Mouse (Mus musculus) thymus, postnatal 10 days (tissue): Measurements from ENCODE around the gene Dmkn.

Source experiments
- DNase-seq, 2 experiments: peaks; one replicate each; pipeline ENCODE4 v3.0.0; 2021; ENCODE audit warnings: low spot score in 2 of 2

Gene Dmkn

DNA sequence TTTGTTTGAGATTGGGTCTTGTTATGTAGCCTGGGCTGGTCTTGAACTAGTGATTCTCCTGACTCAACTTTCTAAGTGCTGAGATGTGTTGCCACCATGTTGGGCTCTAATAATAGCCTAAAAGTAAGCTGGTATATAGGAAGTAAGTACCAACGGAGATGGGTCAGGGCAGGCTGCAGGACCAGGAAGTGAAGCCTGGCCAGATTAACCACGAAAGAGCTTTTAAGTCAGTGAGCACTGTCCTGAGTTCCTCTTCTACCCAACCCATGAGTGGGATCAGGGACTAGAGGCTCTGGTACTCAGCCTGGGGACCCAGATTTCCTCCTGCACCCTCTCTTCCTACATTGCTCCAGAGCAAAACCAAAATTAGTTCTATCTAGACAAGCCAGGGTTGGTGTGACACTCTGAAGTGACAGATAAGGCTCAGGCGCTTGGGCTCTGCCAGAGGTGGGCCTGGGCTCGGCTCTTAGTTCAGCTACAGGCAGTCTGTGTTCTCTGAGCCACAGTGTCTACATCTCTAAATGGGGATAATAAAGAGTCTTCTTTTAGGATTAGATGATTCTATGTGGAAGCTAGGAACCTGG lies 1.7 kb upstream of the Dmkn start:
- DNase-seq = no peak

DNA sequence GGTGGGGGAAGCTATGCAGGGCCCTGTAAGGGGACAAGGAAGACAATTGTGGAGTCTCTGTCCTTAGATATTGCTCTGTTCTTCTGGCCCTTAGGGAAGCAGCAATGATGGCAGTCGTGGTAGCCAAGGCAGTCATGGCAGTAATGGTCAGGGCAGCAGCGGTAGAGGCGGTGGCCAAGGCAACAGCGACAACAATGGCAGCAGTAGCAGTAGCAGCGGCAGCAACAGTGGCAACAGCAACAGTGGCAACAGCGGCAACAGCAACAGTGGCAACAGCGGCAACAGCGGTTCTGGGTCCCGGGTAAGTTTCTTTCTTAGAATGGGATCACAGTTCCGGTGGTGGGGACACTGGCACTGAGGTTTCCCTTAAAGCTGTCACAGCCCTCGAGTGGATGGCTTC lies 1.6 kb downstream of the Dmkn start:
- no peak for DNase-seq

DNA sequence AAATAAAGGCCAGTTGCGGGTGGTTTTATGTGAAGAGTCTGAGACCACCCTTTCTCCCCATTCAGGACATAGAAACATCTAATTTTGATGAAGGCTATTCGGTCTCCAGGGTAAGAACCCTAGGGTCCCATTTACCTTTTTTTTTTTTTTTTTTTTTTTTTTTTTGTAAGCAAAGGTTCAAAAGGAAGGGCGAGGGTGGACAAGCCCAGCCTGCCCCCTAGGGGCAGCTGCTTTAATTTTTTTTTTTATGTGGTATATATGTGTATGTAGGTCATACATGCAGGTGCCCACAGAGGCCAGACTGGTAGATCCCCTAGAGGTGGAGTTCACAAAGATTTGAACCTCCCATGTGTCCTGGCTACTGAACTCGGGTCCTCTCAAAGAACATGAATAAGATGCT lies 2.9 kb downstream of the Dmkn start:
- no peak for DNase-seq

DNA sequence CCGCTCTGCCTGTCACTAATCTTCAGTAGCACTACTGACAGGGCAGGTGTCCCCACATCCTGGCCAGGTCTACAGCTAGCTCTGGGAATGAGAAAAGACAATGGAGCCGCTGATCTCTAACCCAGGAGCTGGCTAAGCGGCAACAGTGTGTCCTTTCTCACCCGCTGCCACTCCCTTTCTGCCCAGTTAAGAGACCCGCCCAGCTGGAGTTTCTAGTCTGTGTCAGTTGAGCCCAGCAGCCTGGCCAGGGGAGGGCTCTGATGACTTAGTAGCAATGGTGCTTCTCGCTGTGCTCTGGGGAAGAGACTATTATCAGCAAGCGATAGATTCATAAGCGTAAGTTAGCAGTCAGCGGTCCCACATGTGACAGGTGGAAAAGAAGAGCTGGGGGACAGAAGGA lies 5.7 kb downstream of the Dmkn start:
- DNase-seq = no peak

DNA sequence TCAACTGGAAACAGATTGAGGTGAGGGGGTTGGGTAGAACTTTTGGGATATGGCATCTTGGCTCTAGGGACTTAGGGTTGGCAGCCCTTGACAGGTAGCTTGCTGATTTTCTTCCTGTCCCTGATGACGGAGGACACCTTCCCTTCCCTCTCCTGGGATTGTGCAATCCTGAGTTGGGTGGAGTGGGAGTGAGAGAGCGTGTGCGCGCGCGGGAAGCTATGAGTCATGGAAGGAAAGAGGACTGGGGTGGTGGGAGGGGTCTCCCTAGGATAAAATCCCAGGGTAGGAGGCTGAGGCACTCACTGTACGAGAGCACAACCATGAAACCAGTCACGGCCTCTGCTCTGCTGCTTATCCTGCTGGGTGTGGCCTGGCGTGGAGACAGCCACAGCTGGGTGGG lies 12.5 kb downstream of the Dmkn start:
- no peak for DNase-seq

DNA sequence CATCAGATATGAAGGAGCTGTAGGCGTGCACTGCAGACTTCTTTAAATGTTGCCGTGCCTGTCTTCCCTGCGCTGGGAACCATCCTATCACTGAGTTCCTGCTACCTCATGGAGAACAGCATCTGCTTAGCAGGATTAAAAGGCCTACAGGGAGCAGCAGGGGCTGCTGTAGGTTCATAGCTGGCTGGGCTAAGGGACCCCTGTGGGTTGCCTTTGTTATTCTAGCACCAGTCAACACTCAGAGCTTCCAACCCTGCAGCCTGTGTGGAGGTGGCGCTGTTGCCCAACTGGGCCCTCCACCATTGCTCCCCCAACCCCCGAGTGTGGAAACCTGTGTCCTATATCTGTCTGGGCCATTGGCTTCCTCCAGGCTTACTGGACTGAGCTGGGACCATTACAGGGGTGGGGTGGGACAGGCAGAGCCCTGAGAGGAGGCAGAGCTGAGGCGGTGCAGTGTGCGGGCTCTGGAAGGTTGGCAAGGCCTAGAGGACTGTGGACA lies 13.6 kb downstream of the Dmkn start:
- no peak for DNase-seq

DNA sequence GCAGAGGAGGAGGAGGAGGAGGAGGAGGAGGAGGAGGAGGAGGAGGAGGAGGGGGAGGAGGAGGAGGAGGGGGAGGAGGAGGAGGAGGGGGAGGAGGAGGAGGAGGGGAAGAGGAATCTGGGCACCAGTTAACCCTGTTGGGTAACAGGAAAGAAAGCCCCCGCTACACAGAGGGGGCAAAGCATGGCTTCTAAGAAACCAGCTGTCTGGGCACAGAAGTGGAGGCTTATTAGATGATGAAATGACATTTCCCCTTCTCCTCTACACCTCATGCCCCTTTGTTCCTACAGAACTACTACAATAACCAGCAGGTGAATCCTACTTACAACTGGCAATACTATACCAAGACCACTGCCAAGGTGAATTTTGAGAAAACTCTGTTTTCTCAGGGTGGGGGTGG lies 14.4 kb downstream of the Dmkn start:
- DNase-seq = no peak

DNA sequence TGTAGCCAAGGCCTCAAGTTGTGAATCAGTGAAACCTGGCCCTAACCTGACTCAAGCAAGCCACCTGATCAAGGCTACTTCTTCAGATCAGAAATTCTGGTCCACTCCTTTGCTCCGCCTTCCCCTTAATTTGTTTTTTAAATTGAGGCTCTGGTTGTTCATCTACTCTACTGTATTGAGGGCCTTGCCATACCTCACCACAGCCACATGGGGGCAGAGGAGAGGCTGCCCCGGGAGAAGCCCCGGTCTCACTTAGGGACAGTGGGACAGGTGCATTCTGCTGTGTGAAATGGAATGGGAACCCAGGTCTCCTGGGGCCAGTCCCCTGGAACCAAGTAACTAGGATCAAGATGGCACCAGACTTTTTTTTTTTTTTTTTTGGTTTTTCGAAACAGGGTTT lies 18.2 kb downstream of the Dmkn start:
- peak in 1 of 2 experiments; percentile 31 for DNase-seq

DNA sequence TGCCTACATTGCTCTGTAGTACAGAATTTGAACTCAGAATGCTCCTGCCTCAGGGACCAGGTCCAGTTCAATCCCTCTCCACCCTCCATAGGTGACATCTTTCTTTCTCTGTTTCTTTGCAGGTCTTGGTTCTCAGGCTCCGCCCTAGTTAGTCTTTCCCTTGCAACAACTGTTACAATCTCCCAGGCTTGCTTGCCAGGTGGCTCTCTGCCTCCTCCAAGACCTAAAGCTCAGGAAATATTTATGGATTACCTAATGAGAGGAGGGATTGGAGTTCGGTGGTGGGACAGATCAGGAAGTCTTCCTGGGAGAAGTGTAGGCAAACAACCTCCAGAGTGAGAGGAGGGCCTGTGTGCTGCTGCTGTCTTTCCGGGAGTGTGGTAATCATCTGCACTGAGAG lies 19.1 kb downstream of the Dmkn start:
- DNase-seq = no peak

DNA sequence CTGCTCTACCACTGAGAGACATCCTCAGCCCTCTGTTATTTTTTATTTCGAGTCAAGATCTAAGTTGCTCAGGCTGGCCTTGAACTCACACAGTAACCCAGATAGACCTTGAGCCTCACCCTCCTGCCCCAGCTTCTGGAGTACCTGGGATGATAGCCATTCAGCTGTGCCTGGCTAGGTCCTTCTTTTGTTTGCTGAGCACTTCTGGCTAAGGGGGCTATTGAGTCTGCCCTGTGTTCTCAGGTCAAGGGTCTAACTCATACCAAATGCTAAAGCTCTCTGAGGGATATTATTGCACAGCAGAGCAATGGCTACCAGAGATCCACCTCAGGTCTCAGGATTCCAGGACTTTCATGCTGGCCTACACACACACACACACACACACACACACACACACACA lies 21.6 kb downstream of the Dmkn start:
- no peak for DNase-seq

DNA sequence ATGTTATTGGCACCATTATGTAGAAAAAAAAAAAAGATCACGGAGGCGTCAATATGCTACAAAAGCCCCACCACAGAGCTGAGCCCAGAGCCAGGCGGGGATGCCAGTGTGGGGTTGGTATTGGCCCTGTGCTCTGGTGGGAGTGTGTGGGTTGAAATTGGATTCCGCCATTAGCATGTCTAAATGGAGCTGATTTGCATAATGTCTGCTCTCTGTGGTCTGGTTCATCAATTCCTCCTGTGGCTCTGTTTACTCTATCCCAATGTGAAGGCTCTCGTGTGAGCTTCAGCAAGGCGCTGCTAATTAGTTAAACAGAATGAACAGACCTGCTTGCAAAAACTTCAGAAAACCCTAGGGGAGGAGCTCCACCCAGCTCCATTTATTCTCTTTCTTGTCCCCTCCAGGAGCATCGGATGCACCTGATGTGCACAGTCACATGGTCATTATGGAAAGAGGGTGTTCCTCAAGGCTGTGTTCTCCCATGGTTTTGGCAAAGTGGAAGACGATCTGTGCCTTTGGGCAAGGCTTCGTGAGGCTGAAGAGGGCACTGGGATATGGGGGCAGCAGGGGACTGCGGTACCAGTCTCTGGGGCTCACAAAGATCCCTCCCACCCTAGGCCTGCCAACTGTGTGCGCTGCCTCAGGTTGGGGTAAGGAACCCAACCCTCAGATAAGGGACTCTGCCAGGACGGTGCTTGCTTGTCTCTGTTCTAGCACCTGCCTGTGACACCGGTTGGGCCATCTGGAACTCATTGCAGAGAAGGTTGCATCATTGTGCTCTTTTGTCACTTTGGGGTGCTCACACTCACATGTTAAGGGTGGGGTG lies 22.4 kb downstream of the Dmkn start:
- no peak for DNase-seq

DNA sequence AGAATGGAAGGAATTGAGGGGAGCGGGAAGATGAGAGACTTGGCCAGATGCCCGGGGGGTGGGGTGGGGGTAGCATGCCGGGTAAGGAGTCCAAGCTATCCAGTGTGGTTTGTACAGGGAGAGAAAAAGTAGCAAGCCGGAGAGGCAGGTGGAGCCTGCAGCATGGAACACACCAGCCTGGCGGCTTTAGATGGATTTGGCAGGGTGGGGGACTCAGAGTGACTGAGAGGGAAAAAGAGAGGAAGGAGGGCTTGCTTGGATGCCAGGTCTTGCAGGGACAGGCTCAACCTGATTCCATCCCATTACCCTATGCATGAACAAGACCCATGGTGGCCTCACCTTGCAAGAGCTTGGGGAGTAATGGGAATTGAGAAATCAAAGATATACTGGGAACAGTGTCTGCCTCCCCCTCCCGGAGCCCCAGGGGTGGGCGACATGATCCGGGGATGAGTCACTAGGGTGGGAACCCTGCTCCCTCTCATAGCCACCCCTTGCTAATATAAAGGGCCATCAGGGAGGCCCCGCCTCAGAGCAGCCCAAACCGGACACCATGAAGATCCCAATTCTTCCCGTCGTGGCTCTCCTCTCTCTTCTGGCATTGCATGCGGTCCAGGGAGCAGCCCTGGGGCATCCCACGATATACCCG lies 23.9 kb downstream of the Dmkn start, which contains the start of gene Krtdap:
Gene Krtdap (plus strand): TSS at position 520 of the 646 bp plus-strand sequence.
- no peak for DNase-seq

DNA sequence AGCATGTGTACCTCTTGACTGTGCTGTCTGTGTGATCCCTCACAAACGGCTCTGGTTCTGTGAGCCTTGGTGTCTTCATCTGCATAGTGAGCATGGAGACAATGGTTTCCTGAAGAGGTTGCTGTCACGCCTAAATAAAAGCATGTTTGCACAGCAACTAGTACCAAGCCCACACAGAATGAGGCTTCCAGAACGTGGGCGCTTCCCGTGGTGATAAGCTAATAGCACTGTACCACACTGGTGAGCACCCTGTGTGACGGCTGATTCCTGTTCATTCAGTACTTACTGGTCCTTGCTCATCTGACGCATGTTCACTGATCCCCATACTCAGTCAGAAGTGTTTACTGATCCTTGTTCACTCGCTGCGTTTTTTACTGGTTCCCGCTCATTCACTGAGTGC lies 26.6 kb downstream of the Dmkn start:
- no peak for DNase-seq

DNA sequence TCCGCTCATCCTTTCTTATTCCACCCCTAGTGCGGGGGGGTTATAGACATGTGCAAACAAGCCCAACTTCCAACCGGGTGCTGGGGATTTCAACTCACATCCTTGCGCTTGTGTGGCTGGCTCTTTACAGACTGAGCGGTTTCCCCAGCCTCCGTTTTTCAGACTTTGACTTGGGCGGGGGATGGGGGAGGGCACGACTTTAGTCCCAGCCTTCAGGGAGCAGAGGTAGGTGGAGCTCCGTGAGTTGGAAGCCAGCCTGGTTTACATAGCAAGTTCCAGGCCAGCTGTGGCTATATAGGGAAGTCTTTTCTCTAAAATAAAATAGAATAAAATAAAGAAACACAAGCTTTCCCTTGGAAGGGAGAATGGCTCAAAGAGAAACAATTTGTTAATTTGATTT lies 28.4 kb downstream of the Dmkn start:
- DNase-seq = no peak

DNA sequence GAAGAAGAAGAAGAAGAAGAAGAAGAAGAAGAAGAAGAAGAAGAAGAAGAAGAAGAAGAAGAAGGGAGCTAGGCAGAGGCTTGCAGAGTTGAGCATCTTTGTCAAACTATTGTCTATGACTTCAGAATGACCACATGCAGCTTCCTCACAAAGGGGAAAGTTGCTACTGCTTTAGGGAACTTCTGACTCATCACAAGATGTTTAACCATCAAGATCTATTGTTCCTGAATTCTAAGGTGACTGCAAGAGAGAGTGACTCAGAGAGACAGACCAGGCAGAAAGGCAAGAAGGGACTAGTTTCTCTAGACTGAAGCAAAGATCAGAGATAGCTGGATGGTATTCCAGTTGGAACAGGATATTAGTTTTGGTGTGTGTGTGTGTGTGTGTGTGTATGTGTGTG lies 31.4 kb downstream of the Dmkn start:
- DNase-seq = no peak

DNA sequence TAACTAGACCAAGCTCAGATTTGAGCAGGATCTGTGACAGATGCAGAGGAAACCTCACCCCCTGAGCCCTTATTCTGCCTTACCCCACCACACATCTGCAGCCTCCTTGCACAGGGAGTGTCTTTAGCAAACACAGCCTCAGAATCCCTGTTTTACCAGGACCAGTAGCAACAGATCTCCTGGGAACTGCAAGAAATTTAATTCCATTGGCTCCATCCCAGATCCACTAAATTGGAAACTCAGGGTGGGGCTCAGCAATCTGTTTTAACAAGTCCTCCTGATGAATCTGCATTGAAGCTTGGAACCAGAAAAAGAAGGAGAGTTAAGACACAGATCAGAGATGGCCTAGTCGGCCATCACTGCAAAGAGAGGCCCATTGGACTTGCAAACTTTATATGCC lies 33.2 kb downstream of the Dmkn start:
- DNase-seq = no peak

DNA sequence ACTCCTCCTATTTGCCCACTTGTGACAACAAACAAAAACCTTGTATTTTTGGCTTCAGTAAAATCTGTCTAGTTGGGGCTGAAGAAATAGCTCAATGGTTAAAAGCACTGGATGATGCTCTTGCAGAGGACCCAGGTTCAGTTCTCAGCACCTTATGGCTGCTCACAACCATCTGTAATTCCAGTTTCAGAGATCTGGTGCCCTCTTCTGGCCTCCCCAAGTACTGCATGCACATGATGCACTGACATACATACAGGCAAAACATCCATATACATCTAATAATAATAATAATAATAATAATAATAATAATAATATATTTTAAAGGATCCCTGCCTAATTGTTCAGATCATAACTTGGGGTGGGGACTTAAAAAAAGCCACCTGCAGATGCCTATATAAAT lies 37.1 kb downstream of the Dmkn start:
- DNase-seq = no peak

DNA sequence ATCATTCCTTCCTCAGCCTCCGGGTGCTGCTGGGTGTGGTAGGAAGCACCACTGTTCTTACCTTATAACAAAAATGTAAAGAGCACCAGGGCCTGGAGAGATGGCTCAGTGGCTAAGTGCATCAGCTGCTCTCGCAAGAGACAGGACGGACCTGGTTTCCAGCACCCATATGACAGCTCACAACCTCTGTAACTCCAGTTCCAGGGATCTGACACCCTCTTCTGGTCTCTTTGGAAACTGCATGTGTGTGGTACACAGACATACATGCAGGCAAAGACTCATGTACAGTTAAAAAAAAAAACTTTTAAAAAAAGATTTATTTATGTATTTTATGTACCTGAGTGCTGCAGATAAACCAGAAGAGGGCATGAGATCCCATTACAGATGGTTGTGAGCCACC lies 39.7 kb downstream of the Dmkn start:
- DNase-seq = no peak

DNA sequence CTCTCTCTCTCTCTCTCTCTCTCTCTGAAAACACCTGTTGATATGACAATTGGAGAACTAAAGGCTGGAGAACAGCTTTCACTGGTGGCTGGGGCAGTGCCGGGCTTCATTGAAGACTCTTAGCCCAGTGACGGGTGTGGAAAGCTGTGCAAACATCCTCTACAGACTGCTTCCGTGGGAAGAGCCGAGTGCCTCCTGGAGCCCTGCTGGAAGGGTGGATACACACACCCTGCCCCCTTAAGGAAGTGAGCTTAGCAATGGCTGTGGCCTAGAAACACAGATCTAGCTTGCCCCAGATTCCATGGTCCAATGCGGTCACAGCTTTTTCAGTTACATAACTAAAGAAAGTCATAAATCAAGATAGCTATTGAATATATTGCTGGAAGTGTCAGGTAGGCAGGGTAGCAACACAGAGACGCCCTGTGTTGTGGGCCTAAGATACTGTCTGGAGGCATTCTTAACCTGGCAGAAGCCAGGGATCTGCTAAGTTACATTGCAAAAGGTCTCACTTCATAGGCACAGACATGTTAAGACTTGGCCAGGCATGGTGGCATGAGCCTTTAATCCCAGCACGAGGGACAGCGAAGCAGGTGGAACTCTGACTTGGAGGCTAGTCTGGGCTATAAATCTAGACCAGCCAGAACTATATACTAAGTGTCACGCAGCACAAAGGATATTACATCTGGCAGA lies 40.6 kb downstream of the Dmkn start:
- DNase-seq = no peak

DNA sequence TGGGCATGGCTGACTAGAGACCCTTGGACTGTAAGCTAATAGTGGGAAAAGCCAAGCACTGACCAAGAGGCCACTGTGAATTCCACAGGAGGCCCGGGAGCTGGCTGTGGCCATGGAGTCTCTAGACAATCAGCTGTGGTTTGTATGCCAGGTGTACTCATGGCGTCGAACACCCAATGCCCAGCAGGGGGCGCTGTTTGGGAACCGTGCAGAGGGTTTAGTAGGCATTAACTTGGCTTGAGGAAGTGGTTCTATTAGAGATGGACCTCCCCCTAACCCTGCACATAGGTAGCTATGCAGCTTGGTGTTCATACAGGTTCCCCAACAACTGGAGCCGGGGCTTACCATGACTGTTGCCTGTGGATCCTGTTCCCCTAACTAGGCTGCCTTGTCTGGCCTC lies 42.4 kb downstream of the Dmkn start:
- peak; percentile 14 to 65 for DNase-seq

DNA sequence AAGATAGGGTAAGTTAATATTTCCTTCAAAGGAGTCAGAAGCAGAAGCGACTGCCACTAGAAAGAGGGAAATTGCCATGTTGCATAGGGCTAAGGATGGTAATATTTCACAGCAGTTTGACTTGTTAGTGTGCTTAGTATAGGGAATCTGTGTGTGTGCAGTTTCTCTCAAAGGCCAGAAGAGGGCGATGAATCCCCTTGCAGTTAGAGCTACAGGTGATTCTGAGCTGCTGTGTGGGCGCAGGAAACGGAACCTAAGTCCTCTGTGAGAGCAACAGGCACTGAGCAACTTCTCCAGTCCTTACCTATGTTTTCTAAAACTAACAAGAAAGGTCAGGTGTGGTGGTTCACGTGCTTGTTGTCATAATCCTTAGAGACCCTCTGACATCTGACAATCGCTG lies 46.8 kb downstream of the Dmkn start:
- DNase-seq = no peak

DNA sequence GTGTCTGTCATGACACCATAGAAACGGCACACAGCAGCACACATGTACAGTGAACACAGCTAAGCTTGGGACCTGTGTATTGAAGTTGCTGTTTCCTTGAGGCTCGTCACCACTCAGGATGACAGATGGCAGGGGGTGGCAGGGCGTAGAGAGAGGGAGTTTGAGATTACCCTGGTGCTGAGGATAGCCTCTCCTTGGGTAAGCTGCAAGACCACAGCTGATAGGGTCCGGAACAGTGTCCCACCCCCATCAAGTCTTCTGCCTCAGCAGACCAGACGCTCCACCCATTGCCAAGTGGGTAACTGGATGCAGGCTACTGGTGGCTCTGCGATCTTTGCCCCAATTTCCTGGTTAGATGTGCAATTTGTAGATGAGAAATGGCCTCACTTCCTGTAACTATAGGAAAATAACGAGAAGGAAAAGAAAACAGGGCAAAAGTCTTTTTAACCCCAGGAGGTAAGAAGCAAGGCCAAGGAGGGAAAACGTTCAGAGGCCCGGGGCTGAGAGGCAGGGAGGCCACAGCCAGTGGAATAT lies 48.3 kb downstream of the Dmkn start:
- DNase-seq = no peak
